Mouse (Mus musculus) kidney, embryonic 14.5 days (tissue): ENCODE measurements at regions not wholly inside any gene's neighbourhood (a gene's known extent, or its start where the extent isn't known, plus 50 kb on each side); places are given as distances from the start of the nearest gene placed in this dataset.

ENCODE experiments used
- ATAC-seq: fragments of 200-750 bp; cut with Nextera tagmentation; 2 replicates; pipeline ENCODE4 v1.8.0; 2017; ENCODE audit warnings: moderate number of reproducible peaks, mild to moderate bottlenecking, moderate TSS enrichment, moderate library complexity; ENCODE audit not compliant: low FRiP score, low TSS enrichment
- H3K27ac ChIP-seq: fragments of 300-500 bp; sonication (generic); 2 replicates; pipeline ENCODE4 v1.5.1; 2014; ENCODE audit warnings: low read depth, mild to moderate bottlenecking, low read length, moderate library complexity, mixed read lengths
- H3K27me3 ChIP-seq: fragments of 300-500 bp; sonication (generic); 2 replicates; pipeline ENCODE4 v1.6.1; 2014; ENCODE audit warnings: mild to moderate bottlenecking, low read length; ENCODE audit not compliant: control insufficient read depth, insufficient read depth
- H3K36me3 ChIP-seq: fragments of 300-500 bp; sonication (generic); 2 replicates; pipeline ENCODE4 v1.6.1; 2014; ENCODE audit warnings: low read length, mixed read lengths; ENCODE audit not compliant: control insufficient read depth, insufficient read depth
- H3K4me1 ChIP-seq: fragments of 300-500 bp; sonication (generic); 2 replicates; pipeline ENCODE4 v1.6.1; 2014; ENCODE audit warnings: low read length, mixed read lengths; ENCODE audit not compliant: control insufficient read depth, insufficient read depth
- H3K4me2 ChIP-seq: fragments of 300-500 bp; sonication (generic); replicated peaks from 2 replicates; pipeline ENCODE4 v1.6.1; 2014; ENCODE audit warnings: low read depth, mild to moderate bottlenecking, low read length
- H3K4me3 ChIP-seq: fragments of 300-500 bp; sonication (generic); 2 replicates; pipeline ENCODE4 v1.5.1; 2014; ENCODE audit warnings: mild to moderate bottlenecking, low read length
- H3K9ac ChIP-seq: fragments of 300-500 bp; sonication (generic); 2 replicates; pipeline ENCODE4 v1.6.1; 2014; ENCODE audit warnings: low read depth, mild to moderate bottlenecking, low read length, moderate library complexity
- H3K9me3 ChIP-seq: fragments of 300-500 bp; sonication (generic); 2 replicates; pipeline ENCODE4 v1.6.1; 2016; ENCODE audit warnings: low read length; ENCODE audit not compliant: control insufficient read depth
- WGBS: fragments of 180-500 bp; shearing (Covaris S2); extraction: QIAGEN DNeasy Blood & Tissue Kit; methylation state at CpG from one replicate; pipeline ENCODE4 v1.1.7; 2014; 5-methylcytosine and 5-hydroxymethylcytosine counted together

DNA sequence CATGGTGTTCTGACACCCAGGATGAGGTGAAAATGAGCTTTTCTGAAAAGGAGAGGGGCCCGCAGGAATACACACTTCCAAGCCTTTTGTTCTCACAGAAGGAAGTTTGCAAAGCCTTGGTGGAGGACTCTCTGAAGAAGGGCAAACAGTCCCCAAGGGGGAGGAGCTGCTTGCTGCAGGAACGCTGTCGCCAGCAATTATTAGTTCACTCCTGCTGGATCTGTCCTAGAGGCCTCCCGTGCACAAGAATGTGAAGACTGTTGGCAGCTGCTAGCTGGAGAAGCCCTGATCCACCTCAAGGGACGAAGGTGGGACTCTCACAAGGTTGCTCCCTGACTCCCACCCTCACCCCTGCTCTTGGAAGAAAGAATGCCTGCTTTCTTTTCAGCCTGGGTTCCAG is 85.6 kb upstream of the Olfm4 start:
- Histone ChIP-seq H3K4me2 (no peak overlapping the region), H3K9ac (no peak overlapping the region), H3K27ac (no peak overlapping the region), H3K9me3 (no peaks in the 10 kb centered on the region), H3K4me1 (no peaks in the 10 kb centered on the region), H3K4me3 (no peak overlapping the region), H3K27me3 (no peaks in the 10 kb centered on the region), H3K36me3 (no peaks in the 10 kb centered on the region)
- no peak for ATAC-seq
- WGBS, result 5% methylated on average over 5 of the region's 5 CpGs

DNA sequence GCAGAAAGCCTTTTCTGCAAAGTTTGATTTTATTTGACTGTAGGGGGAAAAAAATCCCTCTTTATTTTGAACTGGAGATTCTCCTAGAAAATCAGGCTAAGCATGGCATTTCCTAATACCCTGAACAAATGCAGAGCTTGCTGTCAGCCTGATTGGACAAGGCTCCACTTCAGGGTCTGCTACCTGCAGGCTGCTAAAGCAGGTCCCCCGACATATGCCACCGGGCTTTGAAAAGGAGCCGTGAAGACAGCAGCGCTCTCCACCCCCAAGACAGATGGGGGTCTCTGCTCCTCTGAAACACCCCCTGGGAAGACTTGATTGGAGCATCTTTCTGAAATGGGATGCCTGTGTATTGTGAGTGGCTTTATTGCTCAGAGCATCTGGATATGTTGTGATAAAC is 90.6 kb upstream of the Olfm4 start:
- Histone ChIP-seq H3K27ac (no peak overlapping the region), H3K9me3 (no peaks in the 10 kb centered on the region), H3K9ac (no peak overlapping the region), H3K4me2 (no peak overlapping the region), H3K36me3 (no peaks in the 10 kb centered on the region), H3K4me1 (no peaks in the 10 kb centered on the region), H3K4me3 (no peak overlapping the region), H3K27me3 (no peaks in the 10 kb centered on the region)
- 85% methylated on average over 4 of the region's 4 CpGs for WGBS
- no peak for ATAC-seq

DNA sequence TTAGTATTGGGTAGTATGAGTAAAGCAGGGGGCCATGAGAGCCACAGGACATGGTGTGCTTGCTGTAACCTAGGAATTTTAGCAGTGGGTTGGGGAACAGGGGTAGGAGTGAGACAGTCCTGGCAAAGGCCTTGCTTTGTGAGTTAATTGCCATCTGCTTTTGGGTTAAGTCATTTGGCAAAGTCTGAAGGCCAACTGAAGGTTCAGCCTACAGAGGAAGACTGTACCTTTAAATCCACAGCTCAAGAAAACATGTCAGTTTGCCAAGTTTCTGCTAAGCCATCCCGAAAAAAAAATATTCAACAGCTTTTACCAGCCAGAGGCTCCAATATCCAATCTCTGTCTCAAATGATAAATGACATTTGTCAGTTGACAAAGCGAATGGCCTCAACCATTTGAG is 93.2 kb upstream of the Olfm4 start:
- H3K9ac ChIP-seq, result no peak overlapping the region
- H3K4me3 ChIP-seq, result no peak overlapping the region
- no peak overlapping the region for H3K4me2 ChIP-seq
- no peak overlapping the region for H3K27ac ChIP-seq
- ATAC-seq, result no peak
- no peaks in the 10 kb centered on the region for H3K9me3 ChIP-seq
- no peaks in the 10 kb centered on the region for H3K4me1 ChIP-seq
- H3K27me3 ChIP-seq, result no peaks in the 10 kb centered on the region
- no peaks in the 10 kb centered on the region for H3K36me3 ChIP-seq
- 62% methylated on average over 2 of the region's 2 CpGs for WGBS

GRCm38 (mm10) chr14:79890280-79890679 is 93.6 kb upstream of the Olfm4 start:
- Histone ChIP-seq H3K9ac (no peak overlapping the region), H3K27me3 (no peaks in the 10 kb centered on the region), H3K4me3 (no peak overlapping the region), H3K4me1 (no peaks in the 10 kb centered on the region), H3K27ac (no peak overlapping the region), H3K4me2 (no peak overlapping the region), H3K36me3 (no peaks in the 10 kb centered on the region), H3K9me3 (no peaks in the 10 kb centered on the region)
- WGBS, result 77% methylated on average over 4 of the region's 4 CpGs
- ATAC-seq, result no peak

GRCm38 (mm10) chr14:79883487-79883886 is 100.4 kb upstream of the Olfm4 start:
- ATAC-seq, result no peak
- Histone ChIP-seq H3K4me3 (no peak overlapping the region), H3K9me3 (no peaks in the 10 kb centered on the region), H3K4me2 (no peak overlapping the region), H3K27me3 (no peaks in the 10 kb centered on the region), H3K27ac (no peak overlapping the region), H3K9ac (no peak overlapping the region), H3K36me3 (no peaks in the 10 kb centered on the region), H3K4me1 (peaks cover 9% of the 10 kb centered on the region; the same call in 1 of the 2 replicates)
- 58% methylated on average over 7 of the region's 7 CpGs for WGBS

DNA sequence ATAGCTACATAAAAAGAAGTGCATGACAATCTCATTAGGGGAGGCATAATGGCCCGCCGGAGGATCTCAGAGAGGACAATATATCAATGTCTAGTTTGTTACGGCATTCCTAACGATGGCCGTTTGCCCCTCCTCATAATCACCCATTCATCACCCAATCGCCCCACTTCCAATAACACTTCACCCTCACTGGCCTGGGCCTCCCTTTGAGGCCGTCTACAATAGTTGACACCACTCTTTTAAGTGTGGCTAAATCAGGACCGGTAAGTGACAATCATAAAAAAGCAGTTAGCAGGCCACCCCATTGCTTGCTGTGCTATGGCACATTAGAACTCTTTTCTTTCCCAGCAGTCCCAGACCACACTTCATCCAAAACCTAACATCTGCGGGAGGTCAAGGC is 102.2 kb upstream of the Olfm4 start:
- Histone ChIP-seq H3K4me2 (no peak overlapping the region), H3K4me1 (peaks cover 9% of the 10 kb centered on the region; the same call in 1 of the 2 replicates), H3K27ac (no peak overlapping the region), H3K27me3 (no peaks in the 10 kb centered on the region), H3K9me3 (no peaks in the 10 kb centered on the region), H3K9ac (no peak overlapping the region), H3K4me3 (no peak overlapping the region), H3K36me3 (no peaks in the 10 kb centered on the region)
- ATAC-seq, result no peak
- 14% methylated on average over 9 of the region's 9 CpGs for WGBS

DNA sequence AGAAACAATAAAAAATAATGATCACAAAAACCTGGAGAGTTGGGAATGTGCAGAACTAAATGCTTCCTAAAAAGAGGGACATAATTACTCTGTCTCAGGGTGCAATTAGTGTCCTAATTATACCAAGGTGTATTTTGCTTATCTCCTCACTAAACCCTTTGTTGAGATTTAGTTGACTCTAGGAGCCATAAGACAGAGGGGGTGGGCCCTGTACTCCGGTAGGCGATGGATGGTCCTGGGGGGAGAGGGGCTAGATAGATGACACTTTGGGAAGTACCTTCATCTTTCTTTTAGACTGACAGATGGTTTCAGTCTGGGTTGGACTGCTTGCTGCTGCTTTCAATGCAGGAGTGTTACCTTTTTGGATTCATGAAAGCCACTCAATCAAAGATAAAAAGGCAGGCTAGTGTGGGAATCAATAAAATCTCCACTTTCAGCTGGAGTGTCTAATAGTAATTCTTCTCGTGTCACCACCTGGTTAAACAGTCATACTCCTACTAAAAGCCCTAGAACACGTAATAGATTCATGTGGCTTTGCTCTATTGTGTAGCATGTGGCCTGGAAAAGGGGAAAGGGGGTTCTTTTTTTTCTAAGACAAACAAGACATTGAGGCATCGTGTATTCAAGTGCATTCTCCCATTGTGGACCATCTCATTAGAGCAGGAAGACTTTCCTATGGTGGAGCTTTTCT is 103.7 kb upstream of the Olfm4 start:
- 46% methylated on average over 5 of the region's 5 CpGs for WGBS
- Histone ChIP-seq H3K4me1 (peaks cover 9% of the 10 kb centered on the region; the same call in 1 of the 2 replicates), H3K27me3 (no peaks in the 10 kb centered on the region), H3K9me3 (no peaks in the 10 kb centered on the region), H3K4me2 (no peak overlapping the region), H3K9ac (no peak overlapping the region), H3K27ac (no peak overlapping the region), H3K36me3 (no peaks in the 10 kb centered on the region), H3K4me3 (no peak overlapping the region)
- ATAC-seq, result no peak

DNA sequence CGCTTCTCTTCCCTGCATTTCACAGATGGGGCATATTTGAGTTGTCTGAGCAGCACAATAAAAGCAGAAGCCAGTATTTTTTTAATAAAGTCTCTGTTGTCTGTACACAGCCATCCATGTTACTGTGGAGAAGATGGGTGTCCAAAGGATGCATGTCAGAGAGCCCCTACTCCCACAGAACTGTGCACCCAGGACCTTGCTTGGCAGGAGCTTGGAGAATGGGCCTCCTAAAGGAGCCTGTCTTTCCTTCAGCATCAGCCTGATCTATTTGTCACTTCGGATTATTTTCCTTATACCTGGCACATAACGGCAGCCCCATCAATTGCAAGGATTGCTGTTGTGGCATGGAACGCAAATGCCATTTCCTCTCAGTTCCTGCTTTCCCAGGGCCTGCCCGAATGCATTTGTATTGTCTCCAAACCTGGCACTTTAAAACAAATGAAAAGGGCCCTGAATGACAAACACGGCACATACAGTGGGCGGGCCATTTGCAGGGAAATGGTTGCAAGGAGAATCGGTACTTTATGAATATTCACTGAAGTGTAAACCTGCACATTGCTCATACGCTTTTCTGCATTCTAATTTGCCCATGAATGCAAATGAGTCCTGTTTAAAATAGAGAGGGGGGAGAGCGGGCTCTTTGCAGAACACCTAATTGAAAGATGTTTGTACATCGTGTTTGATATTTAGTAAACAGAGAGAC is 104.4 kb upstream of the Olfm4 start:
- no peak for ATAC-seq
- 76% methylated on average over 11 of the region's 11 CpGs for WGBS
- H3K4me1 ChIP-seq, result peaks cover 9% of the 10 kb centered on the region; the same call in 1 of the 2 replicates
- no peak overlapping the region for H3K4me2 ChIP-seq
- no peak overlapping the region for H3K27ac ChIP-seq
- H3K9ac ChIP-seq, result no peak overlapping the region
- H3K27me3 ChIP-seq, result no peaks in the 10 kb centered on the region
- H3K4me3 ChIP-seq, result no peak overlapping the region
- H3K9me3 ChIP-seq, result no peaks in the 10 kb centered on the region
- H3K36me3 ChIP-seq, result no peaks in the 10 kb centered on the region

DNA sequence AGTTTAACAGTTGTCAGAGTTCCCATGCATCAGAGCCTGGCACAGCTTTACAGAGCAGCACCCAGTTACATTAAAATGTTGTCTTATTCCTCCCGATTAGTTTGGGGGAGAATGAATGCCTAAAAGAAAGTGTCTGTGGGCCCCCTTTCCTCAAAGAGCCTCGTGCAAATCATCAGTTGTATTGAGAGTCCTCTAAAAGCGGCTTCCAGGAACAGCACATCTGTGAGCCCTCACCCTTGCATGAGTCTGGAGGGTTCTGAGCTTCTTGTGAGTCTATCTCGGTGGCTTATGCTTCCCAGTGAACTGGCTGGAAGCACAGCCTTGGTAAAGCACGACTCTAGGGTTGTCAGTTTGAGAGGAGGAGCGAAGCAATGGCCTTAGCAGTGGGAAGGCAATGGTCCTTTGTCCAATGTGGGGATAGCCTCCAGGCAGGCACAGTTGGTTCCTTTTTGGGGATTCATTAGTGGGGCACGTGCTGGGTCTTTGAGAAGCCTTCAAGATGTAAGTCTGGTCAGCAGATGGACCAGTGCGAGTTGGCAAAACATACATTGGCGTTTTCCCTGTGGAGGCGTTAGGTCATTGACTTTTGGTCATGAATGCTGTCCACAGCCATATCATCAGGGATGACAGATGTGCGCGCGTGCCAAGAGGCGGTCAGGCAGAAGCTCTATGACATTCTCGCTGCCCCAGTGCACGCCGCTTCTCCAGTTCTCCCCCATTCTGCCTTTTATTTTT is 105.4 kb upstream of the Olfm4 start:
- no peaks in the 10 kb centered on the region; the same call in 1 of the 2 replicates for H3K27me3 ChIP-seq
- H3K9me3 ChIP-seq, result no peaks in the 10 kb centered on the region
- no peak overlapping the region for H3K4me2 ChIP-seq
- ATAC-seq, result no peak
- H3K36me3 ChIP-seq, result no peaks in the 10 kb centered on the region
- H3K4me3 ChIP-seq, result no peak overlapping the region
- H3K9ac ChIP-seq, result no peak overlapping the region
- no peak overlapping the region for H3K27ac ChIP-seq
- 75% methylated on average over 17 of the region's 17 CpGs for WGBS
- H3K4me1 ChIP-seq, result peaks cover 9% of the 10 kb centered on the region; the same call in 1 of the 2 replicates
